Mouse (Mus musculus): ENCODE data around the gene Gm20388.
A peak's percentile ranks its signal among the peaks of the same experiment; 100 is the strongest.
"Not testable (repeated sequence)": the region's sequence is repeated elsewhere in the genome, so short reads cannot be mapped to it uniquely, and the experiment has no call there.

Gm20388 gene

DNA sequence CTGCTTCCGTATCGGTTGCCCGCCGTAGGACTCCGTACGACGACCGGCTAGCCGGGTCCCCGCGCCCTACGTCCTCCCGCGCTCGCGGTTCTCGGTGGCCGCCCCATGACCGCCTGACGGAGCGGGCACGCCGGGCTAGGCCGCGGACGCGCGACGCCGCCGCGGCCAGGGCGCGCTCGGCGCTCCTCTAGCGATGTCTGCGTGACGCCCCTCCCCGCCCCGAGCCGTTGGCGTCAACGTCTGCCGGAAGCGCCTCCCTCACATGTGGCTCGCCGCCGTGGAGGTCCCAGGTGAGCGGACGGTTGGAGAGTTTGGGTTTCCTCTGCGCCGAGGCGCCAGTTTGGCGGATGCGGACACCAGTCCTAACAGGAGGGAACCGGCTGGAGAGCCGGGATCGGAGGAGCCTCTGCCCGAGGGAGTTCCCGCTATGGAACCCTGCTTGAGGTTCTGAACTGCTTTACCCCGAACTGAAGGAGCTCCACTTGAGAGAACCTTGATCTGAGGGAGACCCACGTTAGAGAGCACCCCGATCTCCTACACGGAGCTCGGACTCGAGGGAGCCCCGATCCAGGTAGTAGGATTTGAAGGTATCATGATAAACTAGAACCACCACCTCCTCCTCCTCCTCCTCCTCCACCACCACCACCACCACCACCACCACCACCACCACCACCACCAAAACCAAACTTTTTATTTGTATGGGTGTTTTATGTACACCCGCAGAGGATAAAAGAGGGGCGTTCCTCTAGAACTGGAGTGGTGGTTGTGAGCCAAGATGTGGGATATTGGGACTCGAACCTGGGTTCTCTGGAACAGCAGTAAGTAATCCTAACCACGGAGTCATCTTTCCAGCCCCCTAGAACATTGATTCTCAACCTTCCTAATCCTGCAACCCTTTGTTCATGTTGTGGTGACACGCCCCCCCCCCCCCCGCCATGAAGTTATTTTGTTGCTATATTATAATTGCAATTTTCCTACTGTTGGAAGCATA is 4110.9 kb downstream of the Gm20388 start, which contains the start of the genes Taf5l and Urb2:
Taf5l (minus strand) TSS at position 161 of the 991 bp plus-strand sequence.
Urb2 (plus strand) TSS at position 272 of the 991 bp plus-strand sequence.
- peak; percentile 79 for DNase-seq (ENCODE audit: low spot score)

DNA sequence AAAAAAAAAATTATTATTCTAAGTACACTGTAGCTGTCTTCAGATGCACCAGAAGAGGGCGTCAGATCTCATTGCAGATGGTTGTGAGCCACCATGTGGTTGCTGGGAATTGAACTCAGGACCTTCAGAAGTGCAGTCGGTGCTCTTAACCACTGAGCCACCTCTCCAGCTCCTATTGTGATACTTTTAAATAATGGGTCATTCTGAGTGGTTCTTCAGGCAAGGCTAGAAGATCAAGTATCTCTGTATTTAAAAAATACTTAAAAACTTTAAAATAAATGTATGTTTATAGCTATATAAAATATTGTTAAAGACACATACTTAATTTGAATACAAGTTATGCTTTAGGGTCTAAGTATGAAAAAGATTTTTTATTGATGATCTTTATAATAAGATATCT is 4115.6 kb downstream of the Gm20388 start:
- not testable (repeated sequence) for DNase-seq (ENCODE audit: low spot score)

DNA sequence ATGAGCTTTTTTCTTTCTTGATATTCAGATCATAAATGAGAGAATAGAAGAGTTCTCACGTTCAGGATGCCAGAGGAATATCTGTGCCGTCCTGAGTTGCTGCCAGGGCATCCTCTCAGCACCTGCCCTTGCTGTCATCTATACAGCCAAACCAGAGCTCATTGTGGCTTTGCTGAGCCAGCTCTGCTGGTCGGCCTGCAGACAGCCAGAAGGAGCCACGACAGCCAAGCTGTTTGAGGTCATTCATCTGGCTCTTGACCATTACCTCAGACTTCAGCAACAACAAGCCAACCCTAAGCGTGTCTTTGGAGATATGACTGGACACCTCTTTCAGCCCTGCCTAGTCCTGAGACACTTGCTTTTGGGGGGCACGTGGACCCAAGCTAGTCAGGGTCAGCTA is 4117.2 kb downstream of the Gm20388 start:
- no peak for DNase-seq (ENCODE audit: low spot score)

DNA sequence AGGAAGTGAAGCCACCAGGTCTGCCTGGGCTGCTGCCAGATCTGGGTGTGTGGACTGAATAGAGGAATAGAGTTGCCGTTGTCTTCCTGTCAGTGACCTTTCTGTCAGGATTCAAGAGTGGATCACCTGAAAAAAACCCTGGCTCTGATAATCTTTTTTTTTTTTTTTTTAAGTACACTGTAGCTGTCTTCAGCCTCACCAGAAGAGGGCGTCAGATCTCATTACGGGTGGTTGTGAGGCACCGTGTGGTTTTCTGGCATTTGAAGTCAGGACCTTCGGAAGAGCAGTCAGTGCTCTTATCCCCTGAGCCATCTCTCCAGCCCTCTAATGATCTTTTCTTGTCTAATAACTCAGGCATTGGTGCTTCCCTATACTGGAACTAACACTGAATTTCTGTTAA is 4122.8 kb downstream of the Gm20388 start:
- DNase-seq (ENCODE audit: low spot score), result no peak

GRCm38 (mm10) chr8:124038121-124038520 is 4127.5 kb downstream of the Gm20388 start:
- no peak for DNase-seq (ENCODE audit: low spot score)

GRCm38 (mm10) chr8:124039351-124039750 is 4128.7 kb downstream of the Gm20388 start:
- no peak for DNase-seq (ENCODE audit: low spot score)

DNA sequence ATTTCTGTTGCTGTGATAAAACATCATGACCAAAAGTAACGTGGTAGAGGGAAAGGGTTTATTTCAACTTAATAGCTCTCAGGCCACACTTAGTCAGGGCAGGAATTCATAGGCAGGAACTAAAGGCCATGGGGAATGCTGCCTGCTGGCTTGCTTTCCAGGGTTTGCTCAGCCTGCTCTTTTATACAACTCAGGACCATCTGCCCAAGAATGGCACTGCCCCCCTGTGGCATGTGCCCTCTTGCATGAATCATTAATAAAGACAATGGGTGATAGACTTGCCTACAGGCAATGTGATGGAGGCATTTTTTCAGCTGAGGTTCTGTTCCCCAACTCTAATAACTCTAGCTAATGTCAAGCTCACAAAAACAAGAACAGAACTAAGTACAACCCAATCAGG is 4131.6 kb downstream of the Gm20388 start:
- no peak for DNase-seq (ENCODE audit: low spot score)

DNA sequence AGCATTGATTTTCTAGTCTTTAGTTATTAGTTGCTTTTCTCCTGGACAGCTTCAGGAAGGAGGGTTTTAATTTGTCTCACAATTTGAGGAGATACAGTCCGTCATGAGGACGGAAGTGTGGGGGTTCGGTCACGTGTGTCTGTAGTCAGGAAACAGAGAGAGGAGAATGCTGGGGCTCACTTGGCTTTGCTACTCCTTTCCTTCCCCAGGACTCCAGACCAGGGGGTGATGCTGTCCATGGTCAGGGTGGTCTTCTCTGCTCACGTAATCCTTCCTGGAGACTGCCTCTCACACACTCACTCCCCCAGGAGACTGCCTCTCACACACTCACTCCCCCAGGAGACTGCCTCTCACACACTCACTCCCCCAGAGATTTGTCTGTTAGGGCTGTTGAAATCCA is 4133.8 kb downstream of the Gm20388 start:
- DNase-seq (ENCODE audit: low spot score), result no peak

GRCm38 (mm10) chr8:124044931-124045330 is 4134.3 kb downstream of the Gm20388 start:
- no peak for DNase-seq (ENCODE audit: low spot score)

DNA sequence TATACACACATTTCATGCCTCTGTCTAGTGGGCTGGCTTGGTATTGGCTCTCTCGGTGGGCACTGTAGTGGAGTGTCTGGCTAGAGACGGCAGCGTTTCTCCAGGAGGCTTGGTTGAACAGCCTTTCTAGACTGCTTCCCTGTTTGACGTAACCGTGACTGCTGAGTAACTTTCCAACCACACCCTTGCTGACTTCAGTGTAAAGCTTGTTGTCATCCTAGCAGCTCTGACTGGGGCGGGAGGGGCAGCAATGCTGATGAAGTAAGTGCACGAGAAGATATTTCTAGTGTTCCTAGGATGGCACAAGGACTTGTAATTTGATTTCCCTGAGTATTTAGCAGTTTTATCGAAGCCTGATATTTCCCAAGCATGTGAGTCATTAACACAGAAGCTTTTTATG is 4135.2 kb downstream of the Gm20388 start:
- no peak for DNase-seq (ENCODE audit: low spot score)

- peak; percentile 49 for DNase-seq (ENCODE audit: low spot score)
These were observed 4141.5 kb downstream of the Gm20388 start for GRCm38 (mm10) chr8:124052110-124052509.

- DNase-seq (ENCODE audit: low spot score), result no peak
These were observed 4141.9 kb downstream of the Gm20388 start for GRCm38 (mm10) chr8:124052568-124052967.

DNA sequence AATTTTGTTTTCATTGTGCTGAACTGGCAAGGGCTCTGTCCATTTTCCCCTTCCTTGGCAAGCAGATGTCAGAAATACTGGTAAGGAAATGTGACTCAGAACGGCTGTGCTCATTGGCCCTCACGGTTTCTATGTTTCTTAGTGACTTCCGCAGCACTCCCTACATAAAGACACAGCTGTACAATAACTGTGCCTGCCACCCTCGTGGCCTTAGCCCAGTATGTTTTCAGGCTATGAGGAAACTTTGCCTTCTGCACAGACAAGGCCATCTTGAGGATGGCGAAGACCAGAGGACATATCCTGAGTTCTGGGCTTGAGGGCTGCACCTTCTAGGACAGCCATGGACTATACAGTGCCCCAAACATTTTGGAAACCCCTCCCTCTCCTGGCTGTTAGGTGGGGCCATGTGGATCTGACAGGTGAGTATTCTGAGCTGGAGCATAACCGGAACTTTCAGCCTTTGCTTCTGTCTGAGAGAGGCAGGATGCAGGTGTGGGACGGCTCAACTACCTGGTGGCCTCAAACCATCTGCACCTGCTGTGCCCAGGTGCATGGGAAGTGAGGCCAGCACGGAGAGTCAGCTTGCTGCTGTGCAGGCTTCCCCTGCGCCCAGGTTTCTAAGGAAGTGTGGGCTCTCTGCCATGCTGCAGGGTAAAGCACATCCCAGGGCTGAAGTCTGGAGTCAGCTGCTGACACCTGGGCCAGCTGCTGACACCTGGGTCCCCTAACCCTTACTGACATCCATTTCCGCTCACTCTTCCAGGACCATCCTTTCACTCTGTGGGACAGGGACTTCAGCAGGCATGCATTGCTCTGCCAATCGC is 4146.4 kb downstream of the Gm20388 start:
- no peak for DNase-seq (ENCODE audit: low spot score)

GRCm38 (mm10) chr8:124066325-124067058 is 4155.9 kb downstream of the Gm20388 start:
- no peak for DNase-seq (ENCODE audit: low spot score)

GRCm38 (mm10) chr8:124067059-124067750 is 4156.6 kb downstream of the Gm20388 start:
- no peak for DNase-seq (ENCODE audit: low spot score)

GRCm38 (mm10) chr8:124070363-124071324 is 4160.0 kb downstream of the Gm20388 start:
- DNase-seq (ENCODE audit: low spot score), result no peak

GRCm38 (mm10) chr8:124075977-124076376 is 4165.3 kb downstream of the Gm20388 start:
- DNase-seq (ENCODE audit: low spot score), result no peak

- no peak for DNase-seq (ENCODE audit: low spot score)
These were observed 4165.8 kb downstream of the Gm20388 start for GRCm38 (mm10) chr8:124076416-124076815.

DNA sequence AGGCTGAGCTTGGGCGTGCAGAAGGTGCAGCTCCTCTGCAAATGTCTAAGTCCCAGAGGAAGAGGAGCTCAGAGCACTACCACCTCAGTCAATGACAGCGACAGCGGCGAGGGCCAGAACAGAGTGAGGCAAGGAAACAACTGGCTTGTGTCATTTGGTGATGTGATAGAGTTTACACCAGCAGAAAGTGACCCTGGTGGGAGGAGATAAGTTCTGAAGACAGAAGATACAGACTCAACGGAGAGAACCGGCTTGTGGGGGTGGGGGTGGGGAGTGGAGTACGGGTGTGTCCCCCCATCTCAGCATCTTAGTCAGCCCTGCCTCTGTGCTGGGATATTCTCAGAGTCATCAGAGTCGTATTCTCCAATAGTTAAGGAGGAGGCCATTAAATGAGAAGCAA is 4166.7 kb downstream of the Gm20388 start:
- no peak for DNase-seq (ENCODE audit: low spot score)

- peak; percentile 19 for DNase-seq (ENCODE audit: low spot score)
These were observed 4167.4 kb downstream of the Gm20388 start for GRCm38 (mm10) chr8:124077998-124078397.

All from adipocyte (in vitro differentiated cells).